In genomic region chr14:22090778-22091211, GRCm38 (mm10) we compare ENCODE assay signal across 11 mouse cellular contexts.
DNase-seq lines count a peak whose midpoint lies in the region; ATAC-seq and TF ChIP-seq lines count a peak whose summit lies in the region.
"Had no signal": no experiment of that assay in that cellular context is flagged by ENCODE, and none has a peak within 500 bp of the region (broad histone marks: within the 10 kb centered on the region; RNA-seq: fewer than 3 reads in every experiment).

No protein-coding gene starts in this region.

- ATAC-seq in heart, embryonic 16.5 days (replicated peaks; ENCODE audit: extremely low read depth, insufficient read depth, low FRiP score): peak; percentile 56; the same call in 1 of the 2 replicates
- ATAC-seq in midbrain, postnatal 0 days (ENCODE audit: low FRiP score): no peak
- no peak for ATAC-seq in forebrain, embryonic 16.5 days
- ATAC-seq: liver, embryonic 12.5 days had no signal

- H3K27me3 ChIP-seq in heart, embryonic 16.5 days (ENCODE audit: control insufficient read depth, insufficient read depth, low read length): peaks cover 2% of the 10 kb centered on the region
- no peaks in the 10 kb centered on the region for H3K27me3 ChIP-seq in midbrain, postnatal 0 days (ENCODE audit: insufficient read depth, low read length)
- peaks cover 21% of the 10 kb centered on the region; the same call in 1 of the 2 replicates for H3K27me3 ChIP-seq in midbrain, embryonic 10.5 days (ENCODE audit: low read depth, poor library complexity, severe bottlenecking)
- peaks cover 28% of the 10 kb centered on the region for H3K27me3 ChIP-seq in limb, embryonic 10.5 days (ENCODE audit: low read depth, poor library complexity, severe bottlenecking)
- no peaks in the 10 kb centered on the region for H3K27me3 ChIP-seq in forebrain, embryonic 16.5 days (replicated peaks; ENCODE audit: control insufficient read depth, insufficient read depth, low read length)
- H3K27me3 ChIP-seq: liver, embryonic 12.5 days had no signal

- no peak overlapping the region for H3K4me3 ChIP-seq in heart, embryonic 16.5 days (ENCODE audit: low read length)
- H3K4me3 ChIP-seq in midbrain, postnatal 0 days (ENCODE audit: low read depth, low read length): no peak overlapping the region
- H3K4me3 ChIP-seq in midbrain, embryonic 10.5 days: no peak overlapping the region
- 0 out of 2 replicates have a peak overlapping the region, but pooled peaks have one; percentile 3 for H3K4me3 ChIP-seq in limb, embryonic 10.5 days
- no peak overlapping the region for H3K4me3 ChIP-seq in forebrain, embryonic 16.5 days (replicated peaks; ENCODE audit: low read length)
- H3K4me3 ChIP-seq: forebrain, embryonic 12.5 days; liver, embryonic 12.5 days had no signal

- H3K9ac ChIP-seq in heart, embryonic 16.5 days (ENCODE audit: low read length): no peak overlapping the region
- H3K9ac ChIP-seq in midbrain, postnatal 0 days (replicated peaks; ENCODE audit: low read length, poor library complexity, severe bottlenecking): no peak overlapping the region
- H3K9ac ChIP-seq in forebrain, embryonic 16.5 days (replicated peaks; ENCODE audit: low read depth, low read length): no peak overlapping the region
- H3K9ac ChIP-seq: forebrain, embryonic 12.5 days; liver, embryonic 12.5 days had no signal

- intact Hi-C loops in heart, postnatal 14 days (cut with DNase I): no loop called here
- intact Hi-C loops in gastrocnemius, postnatal 14 days (cut with DNase I; ENCODE audit: low total_unique reads): no loop called here

- TF ChIP-seq CTCF in midbrain, postnatal 0 days (IDR thresholded peaks at IDR 0.05): no peak

- 26% methylated on average over 5 of the region's 5 CpGs for WGBS in heart, embryonic 16.5 days
- WGBS in midbrain, postnatal 0 days: 70% methylated on average over 5 of the region's 5 CpGs
- WGBS in midbrain, embryonic 10.5 days: 86% methylated on average over 5 of the region's 5 CpGs
- WGBS in limb, embryonic 10.5 days: 7% methylated on average over 5 of the region's 5 CpGs
- WGBS in forebrain, embryonic 16.5 days: 45% methylated on average over 5 of the region's 5 CpGs

- H3K27ac ChIP-seq in heart, embryonic 16.5 days (ENCODE audit: low read length): peak overlapping the region; percentile 12; the same call in 1 of the 2 replicates
- H3K27ac ChIP-seq in midbrain, postnatal 0 days (ENCODE audit: low read depth, low read length): no peak overlapping the region
- H3K27ac ChIP-seq in midbrain, embryonic 10.5 days (replicated peaks): no peak overlapping the region
- H3K27ac ChIP-seq in limb, embryonic 10.5 days: peak overlapping the region; percentile 69
- no peak overlapping the region for H3K27ac ChIP-seq in forebrain, embryonic 16.5 days (ENCODE audit: low read length)
- H3K27ac ChIP-seq: forebrain, embryonic 12.5 days; liver, embryonic 12.5 days had no signal

- H3K36me3 ChIP-seq in heart, embryonic 16.5 days (ENCODE audit: control insufficient read depth, insufficient read depth): no peaks in the 10 kb centered on the region
- H3K36me3 ChIP-seq in midbrain, postnatal 0 days (ENCODE audit: insufficient read depth, low read length): no peaks in the 10 kb centered on the region
- no peaks in the 10 kb centered on the region for H3K36me3 ChIP-seq in midbrain, embryonic 10.5 days
- peaks cover 9% of the 10 kb centered on the region; the same call in 1 of the 2 replicates for H3K36me3 ChIP-seq in limb, embryonic 10.5 days
- H3K36me3 ChIP-seq in forebrain, embryonic 16.5 days (ENCODE audit: control insufficient read depth, insufficient read depth): no peaks in the 10 kb centered on the region
- H3K36me3 ChIP-seq: forebrain, embryonic 12.5 days; liver, embryonic 12.5 days had no signal

- H3K9me3 ChIP-seq in heart, embryonic 16.5 days (replicated peaks; ENCODE audit: control insufficient read depth, low read length): 0 out of 2 replicates have a peak, but pooled peaks cover 8% of the 10 kb centered on the region
- no peaks in the 10 kb centered on the region for H3K9me3 ChIP-seq in midbrain, postnatal 0 days (ENCODE audit: low read length)
- peaks cover 22% of the 10 kb centered on the region for H3K9me3 ChIP-seq in midbrain, embryonic 10.5 days (replicated peaks)
- H3K9me3 ChIP-seq in limb, embryonic 10.5 days (replicated peaks): peaks cover 3% of the 10 kb centered on the region; the same call in 1 of the 2 replicates
- 0 out of 2 replicates have a peak, but pooled peaks cover 2% of the 10 kb centered on the region for H3K9me3 ChIP-seq in forebrain, embryonic 16.5 days (ENCODE audit: control insufficient read depth, low read length)
- H3K9me3 ChIP-seq: liver, embryonic 12.5 days had no signal

- peak overlapping the region; percentile 2; the same call in 1 of the 2 replicates for H3K4me2 ChIP-seq in heart, embryonic 16.5 days (ENCODE audit: low read depth, low read length)
- no peak overlapping the region for H3K4me2 ChIP-seq in midbrain, postnatal 0 days (ENCODE audit: low read depth, low read length, poor library complexity, severe bottlenecking)
- H3K4me2 ChIP-seq in forebrain, embryonic 16.5 days (ENCODE audit: low read length): no peak overlapping the region
- H3K4me2 ChIP-seq: forebrain, embryonic 12.5 days; liver, embryonic 12.5 days had no signal

- H3K4me1 ChIP-seq in heart, embryonic 16.5 days (ENCODE audit: control insufficient read depth, insufficient read depth, low read length): peaks cover 12% of the 10 kb centered on the region
- no peaks in the 10 kb centered on the region for H3K4me1 ChIP-seq in midbrain, postnatal 0 days (ENCODE audit: insufficient read depth, low read length)
- H3K4me1 ChIP-seq in midbrain, embryonic 10.5 days: peaks cover 15% of the 10 kb centered on the region; the same call in 1 of the 2 replicates
- peaks cover 61% of the 10 kb centered on the region for H3K4me1 ChIP-seq in limb, embryonic 10.5 days
- peaks cover 5% of the 10 kb centered on the region; the same call in 1 of the 2 replicates for H3K4me1 ChIP-seq in forebrain, embryonic 16.5 days (replicated peaks; ENCODE audit: control insufficient read depth, insufficient read depth, low read length)
- H3K4me1 ChIP-seq: liver, embryonic 12.5 days had no signal

- no peak for DNase-seq in heart, postnatal 14 days
- DNase-seq in midbrain, postnatal 0 days (ENCODE audit: low spot score): peak; percentile 12
- DNase-seq in midbrain, embryonic 10.5 days (ENCODE audit: low spot score): no peak
- peak; percentile 46 for DNase-seq in limb, embryonic 10.5 days (ENCODE audit: low spot score)
- no peak for DNase-seq in gastrocnemius, postnatal 14 days
- DNase-seq in cerebellum, adult 18-20 months: no peak
- DNase-seq: heart, adult 18-20 months had no signal

Comparison
In these comparisons a context has a peak if more than half of its experiments do, and no peak if none do; other contexts are left out.
1. DNase-seq: peak in midbrain, postnatal 0 days (single experiment) and limb, embryonic 10.5 days (single experiment); none in heart, postnatal 14 days (0 of 2), midbrain, embryonic 10.5 days (single experiment), gastrocnemius, postnatal 14 days (single experiment) and cerebellum, adult 18-20 months (0 of 2).
2. H3K27ac ChIP-seq: peak in heart, embryonic 16.5 days (single experiment) and limb, embryonic 10.5 days (single experiment); none in midbrain, postnatal 0 days (single experiment), midbrain, embryonic 10.5 days (single experiment) and forebrain, embryonic 16.5 days (single experiment).